Mouse (Mus musculus): Measurements from ENCODE around the gene Rnase2b. TPM values are rescaled to one million over a fixed set of nuclear protein-coding genes. Genes with fewer than 3 reads are reported as not detected.
"Not testable (repeated sequence)": the region's sequence is repeated elsewhere in the genome, so short reads cannot be mapped to it uniquely, and the experiment has no call there.

The Rnase2b gene
- not detected in 2 replicates for polyA plus RNA-seq (2015; fragmentation: Nextera tagmentation; extraction: Ambion mirVana)

DNA sequence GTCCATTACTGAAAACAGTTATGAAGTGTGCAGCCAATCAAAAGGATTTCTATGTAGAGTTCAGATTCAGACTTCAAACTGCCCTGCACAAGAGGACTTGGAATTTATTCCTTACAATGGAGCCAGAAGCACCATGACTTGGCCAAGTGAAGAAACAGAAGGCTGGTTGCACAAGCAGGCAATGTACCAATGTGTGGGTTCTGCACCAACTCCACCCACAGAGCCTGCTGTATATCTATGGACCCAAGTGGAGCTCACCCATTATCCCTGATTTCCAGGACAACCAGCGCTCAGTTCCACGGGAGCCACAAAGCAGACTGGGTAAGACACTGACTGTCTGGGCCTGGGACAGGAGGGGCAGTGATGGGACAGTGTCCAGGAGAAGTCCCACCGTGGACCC is at the start of gene Rnase2b:
Rnase2b (plus strand) TSS at position 285 of the 400 bp plus-strand sequence.
- H3K27me3 ChIP-seq (ENCODE audit: control insufficient read depth, insufficient read depth, low read depth, low read length); H3K4me2 ChIP-seq (ENCODE audit: low read length); H3K4me3 ChIP-seq (ENCODE audit: low read depth, low read length); H3K36me3 ChIP-seq (ENCODE audit: control insufficient read depth, insufficient read depth, low read length); H3K4me1 ChIP-seq (ENCODE audit: control insufficient read depth, insufficient read depth, low read length); H3K27ac ChIP-seq (ENCODE audit: low read length); H3K9ac ChIP-seq (ENCODE audit: low read depth, low read length); H3K9me3 ChIP-seq (replicated peaks; ENCODE audit: control insufficient read depth, low read length, poor library complexity, severe bottlenecking); ATAC-seq: not testable (repeated sequence)
- WGBS: 96% methylated on average over 3 of the region's 3 CpGs

DNA sequence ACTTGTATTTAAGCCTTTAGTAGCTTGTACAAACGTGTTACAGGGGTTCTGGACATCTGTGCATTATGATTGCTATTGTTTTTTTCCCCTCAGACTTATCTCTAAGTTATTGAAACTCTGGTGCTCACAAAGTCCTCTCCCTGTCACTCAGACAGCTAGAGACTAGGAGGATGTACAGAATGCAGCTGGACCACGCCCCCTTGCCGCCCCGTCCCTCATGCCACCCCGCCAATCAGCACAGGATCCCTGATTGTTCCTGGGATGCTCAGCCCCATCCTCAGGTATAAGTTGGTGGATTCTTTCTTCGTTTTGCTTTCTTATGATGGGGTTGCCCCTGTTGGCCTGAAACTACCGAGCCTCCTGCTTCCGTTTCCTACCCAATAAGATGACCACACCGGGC is 48.6 kb upstream of the Rnase2b start:
- Histone ChIP-seq H3K36me3 (ENCODE audit: control insufficient read depth, insufficient read depth, low read length) (no peaks in the 10 kb centered on the region), H3K4me3 (ENCODE audit: low read depth, low read length) (no peak overlapping the region), H3K4me1 (ENCODE audit: control insufficient read depth, insufficient read depth, low read length) (no peaks in the 10 kb centered on the region), H3K9ac (ENCODE audit: low read depth, low read length) (no peak overlapping the region), H3K27me3 (ENCODE audit: control insufficient read depth, insufficient read depth, low read depth, low read length) (no peaks in the 10 kb centered on the region), H3K4me2 (ENCODE audit: low read length) (peak overlapping the region; percentile 31; the same call in 1 of the 2 replicates), H3K9me3 (replicated peaks; ENCODE audit: control insufficient read depth, low read length, poor library complexity, severe bottlenecking) (no peaks in the 10 kb centered on the region), H3K27ac (ENCODE audit: low read length) (no peak overlapping the region)
- ATAC-seq: no peak
- 25% methylated on average over 9 of the region's 9 CpGs for WGBS

DNA sequence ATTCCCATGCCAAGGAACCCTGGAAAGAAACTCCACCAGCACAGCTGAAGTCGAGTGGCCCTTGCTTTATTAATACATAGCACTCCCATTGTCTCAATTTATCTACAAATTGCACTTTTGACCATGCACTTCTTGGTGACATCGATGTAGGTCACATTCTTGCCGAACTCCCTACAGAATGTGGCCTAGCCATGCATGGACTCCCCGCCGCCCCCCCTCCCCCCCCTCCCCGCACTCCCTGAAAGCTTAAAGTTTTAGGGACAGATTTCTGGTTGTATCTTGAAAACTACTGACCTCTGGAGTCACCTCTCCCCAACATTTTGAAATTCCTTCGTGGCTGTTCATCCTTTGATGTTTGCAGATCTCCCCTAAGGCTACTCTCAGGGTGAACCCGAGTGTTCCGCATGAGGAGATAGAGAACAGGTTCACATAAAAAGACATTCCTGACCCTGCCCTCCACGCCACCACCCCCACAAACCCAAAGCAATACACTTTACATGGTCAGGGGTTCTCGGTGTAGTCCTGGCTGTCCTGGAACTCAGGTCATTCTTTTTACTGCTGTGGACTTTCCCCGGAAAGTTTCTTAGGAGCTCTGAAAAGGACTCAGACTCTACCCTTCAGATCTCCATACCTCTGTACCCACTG is 48.0 kb upstream of the Rnase2b start, which contains the start of gene Eddm3b:
Eddm3b (plus strand) TSS at position 511 of the 645 bp plus-strand sequence.
- H3K9me3 ChIP-seq (replicated peaks; ENCODE audit: control insufficient read depth, low read length, poor library complexity, severe bottlenecking): 0 out of 2 replicates have a peak, but pooled peaks cover 2% of the 10 kb centered on the region
- no peak within 1 kb of the TSS for H3K9ac ChIP-seq (ENCODE audit: low read depth, low read length)
- H3K36me3 ChIP-seq (ENCODE audit: control insufficient read depth, insufficient read depth, low read length): no peaks in the 10 kb centered on the region
- H3K27ac ChIP-seq (ENCODE audit: low read length): no peak within 1 kb of the TSS
- no peak within 1 kb of the TSS for H3K4me3 ChIP-seq (ENCODE audit: low read depth, low read length)
- H3K27me3 ChIP-seq (ENCODE audit: control insufficient read depth, insufficient read depth, low read depth, low read length): no peaks in the 10 kb centered on the region
- WGBS: 41% methylated on average over 12 of the region's 12 CpGs
- no peaks in the 10 kb centered on the region for H3K4me1 ChIP-seq (ENCODE audit: control insufficient read depth, insufficient read depth, low read length)
- H3K4me2 ChIP-seq (ENCODE audit: low read length): peak within 1 kb of the TSS; percentile 31; the same call in 1 of the 2 replicates
- no peak for ATAC-seq

DNA sequence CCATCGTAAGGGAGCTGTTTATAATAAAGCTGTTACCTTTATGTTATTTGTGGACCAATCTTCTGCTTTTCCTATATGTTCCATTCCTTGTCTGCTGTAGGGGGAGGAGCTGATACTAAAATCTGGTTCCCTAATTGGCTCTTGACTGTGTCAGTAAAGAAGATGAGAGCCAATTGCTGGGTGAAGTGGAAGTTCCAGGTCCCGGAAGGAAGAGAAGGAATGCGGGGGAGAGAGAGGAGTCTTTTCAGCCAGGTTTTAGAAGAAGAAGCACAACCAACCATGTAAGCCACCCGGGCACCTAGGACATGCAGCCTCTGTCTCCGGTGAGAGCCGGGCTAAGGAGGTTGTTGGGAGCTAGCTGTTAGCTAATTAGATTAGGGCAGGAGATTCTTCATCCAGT is 36.4 kb upstream of the Rnase2b start:
- Histone ChIP-seq H3K4me1 (ENCODE audit: control insufficient read depth, insufficient read depth, low read length) (no peaks in the 10 kb centered on the region), H3K36me3 (ENCODE audit: control insufficient read depth, insufficient read depth, low read length) (no peaks in the 10 kb centered on the region), H3K9me3 (replicated peaks; ENCODE audit: control insufficient read depth, low read length, poor library complexity, severe bottlenecking) (no peaks in the 10 kb centered on the region), H3K4me3 (ENCODE audit: low read depth, low read length) (no peak overlapping the region), H3K27me3 (ENCODE audit: control insufficient read depth, insufficient read depth, low read depth, low read length) (no peaks in the 10 kb centered on the region), H3K27ac (ENCODE audit: low read length) (no peak overlapping the region), H3K4me2 (ENCODE audit: low read length) (no peak overlapping the region), H3K9ac (ENCODE audit: low read depth, low read length) (no peak overlapping the region)
- no peak for ATAC-seq
- 90% methylated on average over 6 of the region's 6 CpGs for WGBS

DNA sequence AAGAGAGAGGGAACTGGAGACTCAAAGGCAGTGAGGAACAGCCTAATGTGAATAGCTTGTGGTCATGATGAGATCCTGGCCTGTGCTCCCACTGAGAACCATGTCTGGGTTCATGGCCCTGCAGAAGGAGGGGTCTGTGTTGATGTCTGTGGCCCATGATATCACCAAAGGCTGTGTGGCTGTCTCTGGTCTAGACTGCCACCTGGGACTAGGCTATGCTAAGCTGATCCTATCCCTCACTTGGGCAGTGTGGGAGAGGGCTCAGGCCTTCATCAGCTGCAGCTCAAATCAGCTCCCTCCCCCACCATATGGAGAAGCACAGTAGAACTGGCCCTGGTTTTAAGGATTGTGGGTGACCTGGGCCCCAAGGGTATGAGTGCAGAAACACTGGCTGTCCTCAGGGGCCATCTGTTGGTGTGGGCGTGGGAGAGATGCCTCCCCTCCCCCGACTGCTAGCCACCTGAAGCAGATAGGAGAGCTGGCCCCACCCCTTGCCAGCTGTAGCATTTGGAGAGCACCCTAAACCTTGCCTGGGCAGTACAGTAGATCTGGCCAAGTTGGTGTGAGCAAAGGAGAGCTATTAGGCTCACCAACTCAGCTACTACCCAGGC is 34.3 kb upstream of the Rnase2b start:
- Histone ChIP-seq H3K9ac (ENCODE audit: low read depth, low read length) (no peak overlapping the region), H3K4me1 (ENCODE audit: control insufficient read depth, insufficient read depth, low read length) (no peaks in the 10 kb centered on the region), H3K36me3 (ENCODE audit: control insufficient read depth, insufficient read depth, low read length) (no peaks in the 10 kb centered on the region), H3K27me3 (ENCODE audit: control insufficient read depth, insufficient read depth, low read depth, low read length) (no peaks in the 10 kb centered on the region), H3K27ac (ENCODE audit: low read length) (no peak overlapping the region), H3K4me2 (ENCODE audit: low read length) (no peak overlapping the region), H3K4me3 (ENCODE audit: low read depth, low read length) (no peak overlapping the region), H3K9me3 (replicated peaks; ENCODE audit: control insufficient read depth, low read length, poor library complexity, severe bottlenecking) (no peaks in the 10 kb centered on the region)
- no peak for ATAC-seq
- 91% methylated on average over 2 of the region's 2 CpGs for WGBS

DNA sequence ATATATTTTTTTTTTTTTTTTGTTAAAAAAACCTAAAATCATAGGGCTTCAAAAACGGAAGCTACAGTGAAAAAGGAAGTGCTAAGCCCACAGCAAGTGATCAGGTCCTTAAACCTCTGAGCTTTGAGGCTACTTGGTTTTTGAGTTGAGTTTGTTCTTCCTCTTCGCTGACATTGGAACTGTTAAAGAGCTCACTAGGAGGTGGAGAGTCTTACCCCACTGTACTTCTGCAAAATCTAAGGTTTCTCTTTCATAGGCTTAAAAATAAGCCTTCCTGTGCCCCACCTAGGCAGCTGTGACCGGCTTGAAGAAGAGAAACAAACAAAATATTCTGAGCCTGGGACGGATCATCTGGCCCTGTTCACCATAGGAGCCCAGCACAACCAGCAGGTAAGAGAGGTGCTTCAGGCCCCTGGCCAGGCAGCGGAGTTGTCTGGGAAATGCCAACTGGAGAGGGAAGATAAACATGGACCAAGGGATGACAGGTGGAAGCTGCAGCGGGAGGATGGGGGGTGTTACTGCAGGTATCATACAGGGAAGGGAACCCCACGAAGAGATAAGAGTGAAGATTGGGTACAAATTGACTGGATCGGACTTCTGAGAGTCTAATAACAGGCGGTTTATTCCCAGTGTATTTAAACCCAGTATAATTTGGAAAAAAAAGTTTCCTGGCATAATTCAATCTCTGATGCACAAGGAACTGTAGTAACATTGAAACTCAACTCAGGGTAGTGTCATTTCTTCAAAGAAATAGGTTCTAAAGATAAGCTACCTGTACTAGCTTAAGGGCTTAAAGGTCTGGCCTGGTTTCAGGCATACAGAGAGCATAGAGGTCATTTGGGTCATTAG is 33.1 kb upstream of the Rnase2b start:
- WGBS: 83% methylated on average over 9 of the region's 9 CpGs
- Histone ChIP-seq H3K27ac (ENCODE audit: low read length) (no peak overlapping the region), H3K27me3 (ENCODE audit: control insufficient read depth, insufficient read depth, low read depth, low read length) (no peaks in the 10 kb centered on the region), H3K4me3 (ENCODE audit: low read depth, low read length) (no peak overlapping the region), H3K9me3 (replicated peaks; ENCODE audit: control insufficient read depth, low read length, poor library complexity, severe bottlenecking) (no peaks in the 10 kb centered on the region), H3K36me3 (ENCODE audit: control insufficient read depth, insufficient read depth, low read length) (no peaks in the 10 kb centered on the region), H3K4me2 (ENCODE audit: low read length) (no peak overlapping the region), H3K4me1 (ENCODE audit: control insufficient read depth, insufficient read depth, low read length) (no peaks in the 10 kb centered on the region), H3K9ac (ENCODE audit: low read depth, low read length) (no peak overlapping the region)
- ATAC-seq: no peak

DNA sequence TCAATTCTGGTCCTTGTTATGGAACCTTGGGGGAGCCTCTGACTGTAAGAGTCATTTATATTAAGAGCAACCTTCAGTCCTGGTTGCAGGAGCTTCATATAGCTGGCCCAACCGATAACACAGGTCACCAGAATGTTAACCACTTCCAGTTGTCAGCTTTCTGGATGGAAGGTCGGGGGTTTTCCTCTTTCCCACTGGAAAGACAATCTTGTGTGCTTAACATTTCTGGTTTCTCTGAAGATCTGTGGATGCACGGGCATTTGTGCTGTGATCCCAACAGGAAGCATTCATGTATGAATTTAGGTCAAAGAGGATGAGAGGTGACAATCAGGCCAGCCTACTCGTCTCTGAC is 32.5 kb upstream of the Rnase2b start:
- 80% methylated on average over 4 of the region's 4 CpGs for WGBS

DNA sequence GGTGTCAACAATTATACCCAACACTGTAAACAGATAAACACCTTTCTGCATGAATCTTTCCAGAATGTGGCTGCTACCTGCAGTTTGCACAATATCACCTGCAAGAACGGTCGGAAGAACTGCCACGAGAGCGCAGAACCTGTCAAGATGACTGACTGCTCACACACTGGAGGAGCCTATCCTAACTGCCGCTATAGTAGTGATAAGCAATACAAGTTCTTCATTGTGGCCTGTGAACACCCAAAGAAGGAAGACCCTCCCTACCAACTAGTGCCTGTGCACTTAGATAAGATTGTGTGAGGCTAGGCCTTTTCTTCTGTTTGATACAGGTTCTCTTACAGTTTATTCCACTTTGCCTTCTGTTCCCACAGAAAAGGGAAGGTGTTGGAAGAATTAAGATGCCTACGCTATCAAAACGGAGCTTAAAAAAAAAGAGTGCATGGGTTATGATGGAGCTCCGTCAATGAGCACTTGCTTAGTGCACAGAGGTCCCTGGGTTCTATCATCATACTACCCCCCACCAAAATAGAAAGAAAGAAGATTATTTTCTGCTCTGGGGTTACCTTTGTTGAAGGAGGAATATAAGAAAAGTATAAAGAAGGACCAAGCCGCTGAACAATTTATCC is 31.6 kb upstream of the Rnase2b start:
- Histone ChIP-seq H3K4me3 (ENCODE audit: low read depth, low read length) (no peak overlapping the region), H3K9ac (ENCODE audit: low read depth, low read length) (no peak overlapping the region), H3K27ac (ENCODE audit: low read length) (no peak overlapping the region), H3K9me3 (replicated peaks; ENCODE audit: control insufficient read depth, low read length, poor library complexity, severe bottlenecking) (no peaks in the 10 kb centered on the region), H3K36me3 (ENCODE audit: control insufficient read depth, insufficient read depth, low read length) (no peaks in the 10 kb centered on the region), H3K4me2 (ENCODE audit: low read length) (no peak overlapping the region), H3K27me3 (ENCODE audit: control insufficient read depth, insufficient read depth, low read depth, low read length) (no peaks in the 10 kb centered on the region), H3K4me1 (ENCODE audit: control insufficient read depth, insufficient read depth, low read length) (no peaks in the 10 kb centered on the region)
- 92% methylated on average over 9 of the region's 9 CpGs for WGBS
- no peak for ATAC-seq

More for the DNA sequence above, 32.5 kb upstream of the Rnase2b start:
- Histone ChIP-seq H3K27me3 (ENCODE audit: control insufficient read depth, insufficient read depth, low read depth, low read length) (no peaks in the 10 kb centered on the region), H3K4me3 (ENCODE audit: low read depth, low read length) (no peak overlapping the region), H3K9ac (ENCODE audit: low read depth, low read length) (no peak overlapping the region), H3K4me2 (ENCODE audit: low read length) (no peak overlapping the region), H3K27ac (ENCODE audit: low read length) (no peak overlapping the region), H3K36me3 (ENCODE audit: control insufficient read depth, insufficient read depth, low read length) (no peaks in the 10 kb centered on the region), H3K4me1 (ENCODE audit: control insufficient read depth, insufficient read depth, low read length) (no peaks in the 10 kb centered on the region), H3K9me3 (replicated peaks; ENCODE audit: control insufficient read depth, low read length, poor library complexity, severe bottlenecking) (no peaks in the 10 kb centered on the region)
- no peak for ATAC-seq

Data from midbrain, embryonic 16.5 days (tissue).